Mouse (Mus musculus) intestine, postnatal 0 days (tissue): Measurements from ENCODE around the gene Gphn. TPM values are rescaled to one million over a fixed set of nuclear protein-coding genes. Genes with fewer than 3 reads are reported as not detected.

Experiments used
- ATAC-seq: fragments of 200-750 bp; cut with Nextera tagmentation; 2 replicates; pipeline ENCODE4 v1.8.0; 2017; ENCODE audit warnings: mild to moderate bottlenecking, moderate TSS enrichment, moderate library complexity
- H3K27ac ChIP-seq: fragments of 300-500 bp; sonication (generic); 2 replicates; pipeline ENCODE4 v1.5.1; 2014; ENCODE audit warnings: mild to moderate bottlenecking, low read depth, low read length, moderate library complexity
- H3K27me3 ChIP-seq: fragments of 300-500 bp; sonication (generic); replicated peaks from 2 replicates; pipeline ENCODE4 v1.6.1; 2014; ENCODE audit warnings: low read length, mixed read lengths; ENCODE audit not compliant: control insufficient read depth, insufficient read depth
- H3K36me3 ChIP-seq: fragments of 300-500 bp; sonication (generic); 2 replicates; pipeline ENCODE4 v1.6.1; 2014; ENCODE audit warnings: mild to moderate bottlenecking, moderate library complexity; ENCODE audit not compliant: control insufficient read depth, insufficient read depth
- H3K4me1 ChIP-seq: fragments of 300-500 bp; sonication (generic); replicated peaks from 2 replicates; pipeline ENCODE4 v1.6.1; 2014; ENCODE audit warnings: antibody characterized with exemption, low read length, mixed read lengths; ENCODE audit not compliant: control insufficient read depth, insufficient read depth
- H3K4me2 ChIP-seq: fragments of 300-500 bp; sonication (generic); replicated peaks from 2 replicates; pipeline ENCODE4 v1.6.1; 2014; ENCODE audit warnings: low read depth, mild to moderate bottlenecking, moderate library complexity
- H3K4me3 ChIP-seq: fragments of 300-500 bp; sonication (generic); 2 replicates; pipeline ENCODE4 v1.5.1; 2014; ENCODE audit warnings: low read depth, low read length
- H3K9ac ChIP-seq: fragments of 300-500 bp; sonication (generic); 2 replicates; pipeline ENCODE4 v1.6.1; 2014; ENCODE audit warnings: mild to moderate bottlenecking, low read depth, low read length
- H3K9me3 ChIP-seq: fragments of 300-500 bp; sonication (generic); 2 replicates; pipeline ENCODE4 v1.6.1; 2016; ENCODE audit warnings: mixed run types; ENCODE audit not compliant: control insufficient read depth
- CTCF ChIP-seq: sonication (generic); IDR thresholded peaks from 2 replicates; pipeline ENCODE4 v1.5.1; 2016; ENCODE audit warnings: low read depth, mild to moderate bottlenecking, control low read depth, antibody characterized with exemption, moderate library complexity
- WGBS: fragments of 180-500 bp; shearing (Covaris S2); extraction: QIAGEN DNeasy Blood & Tissue Kit; methylation state at CpG from one replicate; pipeline ENCODE4 v1.1.7; 2014; 5-methylcytosine and 5-hydroxymethylcytosine counted together
- polyA plus RNA-seq: library from polyadenylated mRNA; unstranded; fragments of >200 nt; fragmentation: Nextera tagmentation; extraction: Ambion mirVana; gene quantifications from 2 replicates; pipeline ENCODE4 v1.2.1, GENCODE M21; 2015

Gene Gphn
- polyA plus RNA-seq, 1 experiment from 2014 or later = 7.1 TPM

- Histone ChIP-seq H3K4me3 (peak overlapping the region; percentile 99; the same call in 1 of the 2 replicates), H3K4me2 (peak overlapping the region; percentile 87), H3K36me3 (no peaks in the 10 kb centered on the region), H3K4me1 (no peaks in the 10 kb centered on the region), H3K27me3 (no peaks in the 10 kb centered on the region), H3K9me3 (no peaks in the 10 kb centered on the region), H3K9ac (no peak overlapping the region), H3K27ac (no peak overlapping the region)
- no peak for TF ChIP-seq CTCF
- no peak for ATAC-seq
- WGBS = 60% methylated on average over 4 of the region's 4 CpGs
These were observed 2.0 kb downstream of the Gphn start for GRCm38 (mm10) chr12:78228139-78228538.

- H3K4me3 ChIP-seq = no peak overlapping the region
- H3K36me3 ChIP-seq = 0 out of 2 replicates have a peak, but pooled peaks cover 3% of the 10 kb centered on the region
- H3K27ac ChIP-seq = no peak overlapping the region
- no peak for TF ChIP-seq CTCF
- H3K4me2 ChIP-seq = no peak overlapping the region
- H3K9ac ChIP-seq = no peak overlapping the region
- no peaks in the 10 kb centered on the region for H3K9me3 ChIP-seq
- no peak for ATAC-seq
- no peaks in the 10 kb centered on the region for H3K27me3 ChIP-seq
- no peaks in the 10 kb centered on the region for H3K4me1 ChIP-seq
These were observed 6.4 kb downstream of the Gphn start for GRCm38 (mm10) chr12:78232560-78232959.

GRCm38 (mm10) chr12:78248366-78248765, 22.2 kb downstream of the Gphn start:
- WGBS = 47% methylated on average over 1 of the region's 1 CpGs
- Histone ChIP-seq H3K9me3 (no peaks in the 10 kb centered on the region), H3K9ac (no peak overlapping the region), H3K27me3 (no peaks in the 10 kb centered on the region), H3K4me2 (no peak overlapping the region), H3K4me1 (no peaks in the 10 kb centered on the region), H3K36me3 (no peaks in the 10 kb centered on the region), H3K27ac (no peak overlapping the region), H3K4me3 (no peak overlapping the region)
- no peak for TF ChIP-seq CTCF
- no peak for ATAC-seq

GRCm38 (mm10) chr12:78249151-78249550, 23.0 kb downstream of the Gphn start:
- no peaks in the 10 kb centered on the region for H3K36me3 ChIP-seq
- no peak overlapping the region for H3K4me2 ChIP-seq
- no peaks in the 10 kb centered on the region for H3K4me1 ChIP-seq
- TF ChIP-seq CTCF = no peak
- H3K27me3 ChIP-seq = no peaks in the 10 kb centered on the region
- H3K9ac ChIP-seq = no peak overlapping the region
- ATAC-seq = no peak
- H3K4me3 ChIP-seq = no peak overlapping the region
- no peaks in the 10 kb centered on the region for H3K9me3 ChIP-seq
- H3K27ac ChIP-seq = no peak overlapping the region

- no peaks in the 10 kb centered on the region for H3K36me3 ChIP-seq
- TF ChIP-seq CTCF = no peak
- ATAC-seq = no peak
- no peak overlapping the region for H3K4me2 ChIP-seq
- no peaks in the 10 kb centered on the region for H3K4me1 ChIP-seq
- no peak overlapping the region for H3K27ac ChIP-seq
- no peaks in the 10 kb centered on the region for H3K27me3 ChIP-seq
- no peak overlapping the region for H3K4me3 ChIP-seq
- no peak overlapping the region for H3K9ac ChIP-seq
- H3K9me3 ChIP-seq = no peaks in the 10 kb centered on the region
- 67% methylated on average over 2 of the region's 2 CpGs for WGBS
These were observed 51.2 kb downstream of the Gphn start for GRCm38 (mm10) chr12:78277386-78277785.

- no peak for TF ChIP-seq CTCF
- 88% methylated on average over 1 of the region's 1 CpGs for WGBS
- H3K4me1 ChIP-seq = no peaks in the 10 kb centered on the region
- no peak overlapping the region for H3K27ac ChIP-seq
- no peaks in the 10 kb centered on the region for H3K27me3 ChIP-seq
- H3K4me3 ChIP-seq = no peak overlapping the region
- no peaks in the 10 kb centered on the region for H3K9me3 ChIP-seq
- no peaks in the 10 kb centered on the region for H3K36me3 ChIP-seq
- H3K4me2 ChIP-seq = no peak overlapping the region
- H3K9ac ChIP-seq = no peak overlapping the region
- no peak for ATAC-seq
These were observed 64.2 kb downstream of the Gphn start for GRCm38 (mm10) chr12:78290384-78290783.

GRCm38 (mm10) chr12:78298824-78299398, 72.7 kb downstream of the Gphn start:
- ATAC-seq = no peak
- 91% methylated on average over 1 of the region's 1 CpGs for WGBS
- TF ChIP-seq CTCF = no peak

More at GRCm38 (mm10) chr12:78298824-78299398, 72.7 kb downstream of the Gphn start:
- Histone ChIP-seq H3K27ac (no peak overlapping the region), H3K9me3 (no peaks in the 10 kb centered on the region), H3K27me3 (no peaks in the 10 kb centered on the region), H3K4me3 (no peak overlapping the region), H3K4me2 (no peak overlapping the region), H3K9ac (no peak overlapping the region), H3K4me1 (no peaks in the 10 kb centered on the region), H3K36me3 (no peaks in the 10 kb centered on the region)
